Mouse (Mus musculus) hindbrain, postnatal 0 days (tissue): Measurements from ENCODE around the gene Cog6. TPM values are rescaled to one million over a fixed set of nuclear protein-coding genes. Genes with fewer than 3 reads are reported as not detected.

Experiments
- ATAC-seq: fragments of 200-750 bp; cut with Nextera tagmentation; 2 replicates; pipeline ENCODE4 v1.8.0; 2017; ENCODE audit warnings: mild to moderate bottlenecking, moderate TSS enrichment, moderate library complexity
- DNase-seq: peaks from one replicate; pipeline ENCODE4 v3.0.0-alpha.2; 2015; ENCODE audit warnings: low spot score
- H3K27ac ChIP-seq: fragments of 300-500 bp; sonication (generic); 2 replicates; pipeline ENCODE4 v1.5.1; 2014; ENCODE audit warnings: mild to moderate bottlenecking
- H3K27me3 ChIP-seq: fragments of 300-500 bp; sonication (generic); 2 replicates; pipeline ENCODE4 v1.6.1; 2014; ENCODE audit warnings: low read length, mixed read lengths; ENCODE audit not compliant: insufficient read depth
- H3K36me3 ChIP-seq: fragments of 300-500 bp; sonication (generic); 2 replicates; pipeline ENCODE4 v1.6.1; 2014; ENCODE audit warnings: low read length, mixed read lengths; ENCODE audit not compliant: insufficient read depth
- H3K4me1 ChIP-seq: fragments of 300-500 bp; sonication (generic); 2 replicates; pipeline ENCODE4 v1.6.1; 2014; ENCODE audit warnings: antibody characterized with exemption, low read length, mixed read lengths; ENCODE audit not compliant: insufficient read depth
- H3K4me2 ChIP-seq: fragments of 300-500 bp; sonication (generic); 2 replicates; pipeline ENCODE4 v1.6.1; 2014; ENCODE audit warnings: low read depth, mild to moderate bottlenecking, low read length, moderate library complexity, mixed read lengths
- H3K4me3 ChIP-seq: fragments of 300-500 bp; sonication (generic); 2 replicates; pipeline ENCODE4 v1.5.1; 2014; ENCODE audit warnings: low read length
- H3K9ac ChIP-seq: fragments of 300-500 bp; sonication (generic); replicated peaks from 2 replicates; pipeline ENCODE4 v1.6.1; 2014; ENCODE audit warnings: mild to moderate bottlenecking, low read length, moderate library complexity, mixed read lengths
- H3K9me3 ChIP-seq: fragments of 300-500 bp; sonication (generic); 2 replicates; pipeline ENCODE4 v1.6.1; 2016; ENCODE audit warnings: low read length, mixed read lengths
- CTCF ChIP-seq: IDR thresholded peaks from 2 replicates; pipeline ENCODE4 v1.5.1; 2016; ENCODE audit warnings: antibody characterized with exemption, control low read depth, low read depth
- WGBS: fragments of 180-500 bp; shearing (Covaris S2); extraction: QIAGEN DNeasy Blood & Tissue Kit; methylation state at CpG from one replicate; pipeline ENCODE4 v1.1.7; 2014; 5-methylcytosine and 5-hydroxymethylcytosine counted together
- polyA plus RNA-seq: library from polyadenylated mRNA; unstranded; fragments of >200 nt; fragmentation: Nextera tagmentation; extraction: Ambion mirVana; gene quantifications from 2 replicates; pipeline ENCODE4 v1.2.1, GENCODE M21; 2015
- total RNA-seq: library from RNA; depleted of rRNA; stranded (reverse); fragments of >200 nt; gene quantifications from 2 replicates; pipeline ENCODE4 v1.2.3, GENCODE M21; 2014

Cog6 gene
- total and polyA plus RNA-seq, 2 experiments from 2014 or later, result 24.8 to 28.0 TPM

- 22% methylated on average over 8 of the region's 8 CpGs for WGBS
- Histone ChIP-seq H3K4me1 (no peaks in the 10 kb centered on the region), H3K4me3 (no peak overlapping the region), H3K27ac (no peak overlapping the region), H3K9me3 (no peaks in the 10 kb centered on the region), H3K4me2 (no peak overlapping the region), H3K27me3 (no peaks in the 10 kb centered on the region), H3K36me3 (no peaks in the 10 kb centered on the region), H3K9ac (no peak overlapping the region)
- ATAC-seq (no peak), DNase-seq (no peak)
- no peak for TF ChIP-seq CTCF
These were observed 35.3 kb upstream of the Cog6 start for GRCm38 (mm10) chr3:53052385-53052784.

DNA sequence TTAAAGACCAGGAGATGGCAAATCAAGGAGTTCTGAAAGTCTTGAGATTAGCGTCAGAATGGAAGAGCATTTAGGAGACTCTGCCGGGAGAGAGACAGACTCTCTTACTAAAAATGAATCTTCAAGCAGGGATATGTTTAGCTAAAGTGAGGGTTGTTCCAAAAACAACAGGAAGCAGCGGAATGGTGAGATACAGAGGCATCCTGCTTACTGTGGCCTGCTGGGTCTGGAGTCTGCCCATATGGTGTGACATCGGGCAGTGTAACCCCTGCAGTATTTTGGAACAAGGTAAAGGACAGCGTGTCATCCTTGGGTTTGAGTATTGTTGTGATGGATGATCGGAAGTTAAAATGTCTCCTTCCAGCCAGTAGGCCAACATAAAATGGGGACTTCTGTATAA, 29.3 kb upstream of the Cog6 start:
- ATAC-seq, result no peak
- DNase-seq, result no peak
- peak overlapping the region; percentile 24 for H3K4me2 ChIP-seq
- no peak overlapping the region for H3K27ac ChIP-seq
- WGBS, result 54% methylated on average over 6 of the region's 6 CpGs
- no peaks in the 10 kb centered on the region for H3K9me3 ChIP-seq
- TF ChIP-seq CTCF, result no peak
- H3K27me3 ChIP-seq, result no peaks in the 10 kb centered on the region
- no peak overlapping the region for H3K4me3 ChIP-seq
- H3K9ac ChIP-seq, result no peak overlapping the region
- no peaks in the 10 kb centered on the region for H3K36me3 ChIP-seq
- no peaks in the 10 kb centered on the region for H3K4me1 ChIP-seq

DNA sequence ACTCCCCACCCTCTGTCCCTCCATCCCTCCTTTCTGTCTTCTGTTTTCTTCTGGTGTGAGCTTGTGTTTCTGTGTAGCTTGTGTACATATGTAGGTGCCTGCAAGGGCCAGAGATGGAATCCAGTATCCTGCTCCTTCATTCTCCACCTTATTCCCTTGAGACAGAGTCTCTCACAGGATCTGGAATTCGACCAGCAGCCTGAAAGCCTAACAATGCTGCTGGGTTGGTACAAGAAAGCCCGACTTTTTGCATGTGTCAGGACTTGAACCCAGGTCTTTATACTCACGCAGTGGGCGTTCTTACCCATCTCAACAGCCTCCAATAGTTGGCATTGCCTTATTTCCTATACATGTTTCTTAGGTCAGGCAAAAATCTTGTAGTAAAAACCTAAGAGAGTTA, 28.7 kb upstream of the Cog6 start:
- Histone ChIP-seq H3K9ac (no peak overlapping the region), H3K27ac (no peak overlapping the region), H3K27me3 (no peaks in the 10 kb centered on the region), H3K4me2 (peak overlapping the region; percentile 24; the same call in 1 of the 2 replicates), H3K4me1 (no peaks in the 10 kb centered on the region), H3K4me3 (no peak overlapping the region), H3K36me3 (no peaks in the 10 kb centered on the region), H3K9me3 (no peaks in the 10 kb centered on the region)
- ATAC-seq, result no peak
- 79% methylated on average over 4 of the region's 4 CpGs for WGBS
- DNase-seq, result no peak
- TF ChIP-seq CTCF, result no peak

GRCm38 (mm10) chr3:53044682-53045299, 27.8 kb upstream of the Cog6 start:
- H3K9ac ChIP-seq, result no peak overlapping the region
- peak overlapping the region; percentile 71 for H3K4me3 ChIP-seq
- TF ChIP-seq CTCF, result no peak
- H3K36me3 ChIP-seq, result no peaks in the 10 kb centered on the region
- H3K4me1 ChIP-seq, result no peaks in the 10 kb centered on the region
- ATAC-seq (no peak), DNase-seq (no peak)
- peak overlapping the region; percentile 84 for H3K4me2 ChIP-seq
- no peaks in the 10 kb centered on the region for H3K27me3 ChIP-seq
- H3K9me3 ChIP-seq, result no peaks in the 10 kb centered on the region
- WGBS, result 45% methylated on average over 11 of the region's 11 CpGs
- no peak overlapping the region for H3K27ac ChIP-seq

- Histone ChIP-seq H3K4me2 (peak overlapping the region; percentile 84), H3K27me3 (no peaks in the 10 kb centered on the region), H3K4me1 (no peaks in the 10 kb centered on the region), H3K4me3 (peak overlapping the region; percentile 71), H3K36me3 (no peaks in the 10 kb centered on the region), H3K9ac (no peak overlapping the region), H3K27ac (no peak overlapping the region), H3K9me3 (no peaks in the 10 kb centered on the region)
- DNase-seq, result no peak
- WGBS, result 52% methylated on average over 7 of the region's 7 CpGs
- TF ChIP-seq CTCF, result no peak
- no peak for ATAC-seq
These were observed 27.2 kb upstream of the Cog6 start for GRCm38 (mm10) chr3:53044238-53044637.

DNA sequence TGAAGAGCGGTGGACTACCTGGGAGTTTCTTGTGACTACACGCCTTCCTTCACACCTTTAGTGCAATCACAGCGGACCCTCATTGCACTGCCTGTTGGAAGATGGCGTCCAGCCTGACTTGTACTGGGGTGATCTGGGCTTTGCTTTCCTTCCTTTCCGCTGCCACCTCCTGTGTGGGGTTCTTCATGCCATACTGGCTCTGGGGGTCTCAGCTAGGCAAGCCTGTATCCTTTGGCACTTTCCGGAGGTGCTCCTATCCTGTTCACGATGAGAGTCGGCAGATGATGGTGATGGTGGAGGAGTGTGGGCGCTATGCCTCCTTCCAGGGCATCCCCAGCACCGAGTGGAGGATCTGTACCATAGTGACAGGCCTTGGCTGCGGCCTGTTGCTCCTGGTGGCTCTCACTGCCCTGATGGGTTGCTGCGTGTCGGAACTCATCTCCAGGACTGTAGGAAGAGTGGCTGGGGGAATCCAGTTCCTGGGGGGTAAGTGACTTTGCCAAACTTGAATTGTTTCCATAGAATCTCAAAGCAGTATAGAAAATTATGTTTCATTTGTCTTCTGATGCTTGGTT, 26.3 kb upstream of the Cog6 start:
- ATAC-seq (no peak), DNase-seq (no peak)
- Histone ChIP-seq H3K4me2 (peak overlapping the region; percentile 84), H3K9me3 (no peaks in the 10 kb centered on the region), H3K9ac (no peak overlapping the region), H3K27ac (no peak overlapping the region), H3K27me3 (no peaks in the 10 kb centered on the region), H3K4me1 (no peaks in the 10 kb centered on the region), H3K36me3 (no peaks in the 10 kb centered on the region), H3K4me3 (peak overlapping the region; percentile 71)
- WGBS, result 77% methylated on average over 13 of the region's 13 CpGs
- no peak for TF ChIP-seq CTCF

GRCm38 (mm10) chr3:53042240-53042567, 25.2 kb upstream of the Cog6 start:
- no peaks in the 10 kb centered on the region for H3K27me3 ChIP-seq
- ATAC-seq (no peak), DNase-seq (no peak)
- H3K4me1 ChIP-seq, result no peaks in the 10 kb centered on the region
- TF ChIP-seq CTCF, result peak; percentile 25
- 19% methylated on average over 9 of the region's 9 CpGs for WGBS
- H3K4me3 ChIP-seq, result peak overlapping the region; percentile 71
- H3K9ac ChIP-seq, result peak overlapping the region; percentile 56
- H3K36me3 ChIP-seq, result no peaks in the 10 kb centered on the region
- H3K27ac ChIP-seq, result peak overlapping the region; percentile 64; the same call in 1 of the 2 replicates
- peak overlapping the region; percentile 84 for H3K4me2 ChIP-seq
- no peaks in the 10 kb centered on the region for H3K9me3 ChIP-seq
